Mouse (Mus musculus): ENCODE measurements around the gene Tmem102.

Tmem102 gene

DNA sequence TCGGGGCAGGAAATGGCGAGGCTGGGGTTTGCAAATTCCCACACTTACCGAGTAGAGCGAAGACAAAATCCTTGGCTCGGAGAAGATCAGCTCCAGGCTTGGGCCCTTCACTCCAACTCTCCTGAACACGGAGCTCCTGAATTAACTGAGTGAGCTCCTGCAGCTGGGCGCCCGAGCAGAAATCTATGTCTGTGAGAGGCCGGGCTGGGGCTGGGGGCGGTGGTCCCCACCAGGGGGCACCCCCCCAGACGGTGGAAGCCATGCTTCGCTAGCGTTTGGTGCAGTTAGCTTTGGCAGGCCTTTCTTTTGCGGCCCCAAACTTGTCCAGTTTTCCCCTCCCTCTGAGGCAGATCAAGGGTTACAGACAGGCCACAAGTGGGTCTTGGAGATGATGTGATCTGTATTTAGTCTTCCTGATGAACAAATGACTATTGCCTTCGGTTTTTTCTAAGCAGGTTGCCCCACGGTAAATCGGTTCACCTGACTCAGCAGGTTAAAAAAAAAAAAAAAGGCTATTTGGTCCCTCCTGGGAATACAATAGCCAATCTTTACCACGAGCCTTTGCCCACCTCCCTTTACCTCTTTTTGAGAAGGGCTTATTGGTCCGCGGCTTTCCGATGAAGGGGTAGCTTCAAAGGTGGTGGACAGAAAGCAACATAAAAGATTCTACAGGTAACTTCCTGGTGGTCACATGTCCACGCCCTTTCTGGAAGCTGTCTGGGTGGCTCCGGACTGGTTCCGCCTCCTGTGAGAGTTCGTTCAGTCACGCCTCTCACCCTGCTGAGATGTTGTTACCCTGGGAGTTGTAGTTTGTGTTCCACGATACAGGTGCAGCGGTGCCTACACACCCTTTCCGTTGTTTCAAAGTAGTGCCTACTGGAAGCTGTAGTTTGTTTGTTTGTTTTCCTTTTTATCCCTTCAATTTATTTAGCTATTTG, at the start of gene Tmem102:
Tmem102 (minus strand) TSS at position 653 of the 938 bp plus-strand sequence.
- no peak for DNase-seq (ENCODE audit: extremely low spot score, low spot score)

DNA sequence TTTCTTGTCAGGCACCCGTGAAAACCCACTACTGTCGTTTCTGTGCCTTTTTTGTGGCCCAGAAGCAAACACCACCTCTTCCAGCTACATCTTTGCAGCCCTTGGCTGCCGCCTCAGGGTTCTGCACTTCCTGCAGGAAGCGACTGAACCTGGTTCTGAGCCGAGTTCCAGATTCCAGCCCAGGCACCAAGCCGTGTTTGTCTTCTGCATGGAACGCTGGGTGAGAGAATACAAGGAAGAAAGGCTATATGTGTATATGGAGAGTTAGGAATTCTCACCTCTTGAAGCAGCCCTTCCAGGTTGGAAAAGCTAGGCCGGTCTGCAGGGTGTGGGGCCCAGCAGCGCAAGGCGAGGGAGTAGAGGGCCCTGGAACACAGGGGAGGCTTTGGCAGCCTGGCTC, 49.3 kb upstream of the Tmem102 start:
- no peak for DNase-seq (ENCODE audit: extremely low spot score, low spot score)

DNA sequence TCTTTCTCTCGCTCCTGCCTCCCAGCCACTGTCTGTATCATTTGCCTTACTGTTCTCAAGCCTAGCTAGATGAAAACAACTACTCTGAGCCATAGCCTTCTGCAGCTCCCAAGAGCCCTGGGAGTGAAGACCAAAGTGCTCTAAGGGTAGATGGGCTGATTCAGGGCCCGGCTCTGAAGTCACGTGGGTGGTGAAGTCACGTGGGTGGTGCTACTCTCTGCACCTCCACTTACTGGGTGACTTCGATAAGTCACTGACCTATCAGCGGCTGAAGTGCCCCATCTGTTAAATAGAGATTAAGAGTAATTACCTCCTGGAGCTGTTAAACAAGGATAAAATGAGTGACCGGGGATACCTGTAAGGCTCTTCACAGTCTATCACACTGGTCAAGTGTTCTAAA, 48.6 kb upstream of the Tmem102 start:
- no peak for DNase-seq (ENCODE audit: extremely low spot score, low spot score)

DNA sequence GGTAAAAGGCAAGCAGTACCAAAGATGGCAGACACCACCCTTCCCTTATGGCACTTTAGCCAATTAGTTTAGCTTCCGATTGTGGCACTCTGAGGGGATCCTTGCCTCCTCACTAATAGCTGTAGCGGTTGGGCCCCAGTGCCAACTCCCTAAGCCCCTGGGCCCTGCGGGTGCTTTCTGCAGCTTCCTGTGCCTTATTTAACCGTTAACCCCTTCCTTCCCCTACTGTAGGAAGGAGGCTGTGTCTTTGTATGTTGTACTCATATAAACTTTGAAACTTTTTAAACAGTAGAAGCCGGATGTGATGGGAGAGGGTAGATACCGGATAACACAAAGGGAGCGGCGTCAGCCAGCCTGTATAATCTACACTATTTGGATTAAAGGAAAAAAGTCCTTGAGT, 45.3 kb upstream of the Tmem102 start:
- DNase-seq (ENCODE audit: extremely low spot score, low spot score), result no peak

DNA sequence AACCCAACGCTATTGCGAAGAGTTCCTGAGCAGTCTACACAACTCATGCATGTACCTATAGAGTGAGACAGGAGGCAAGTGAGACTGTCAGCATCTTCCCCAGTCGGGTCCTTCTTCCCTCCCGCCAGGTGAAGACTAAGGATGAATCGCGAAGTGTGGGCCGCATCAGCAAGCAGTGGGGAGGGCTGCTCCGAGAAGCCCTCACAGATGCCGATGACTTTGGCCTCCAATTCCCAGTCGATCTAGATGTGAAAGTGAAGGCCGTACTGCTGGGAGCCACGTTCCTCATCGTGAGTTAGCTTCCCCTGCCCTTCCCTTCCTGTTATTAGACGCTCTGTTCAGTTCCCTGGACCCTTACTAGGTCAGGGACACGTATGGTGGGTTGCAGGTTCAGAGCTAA, 44.5 kb upstream of the Tmem102 start:
- DNase-seq (ENCODE audit: extremely low spot score, low spot score), result no peak

DNA sequence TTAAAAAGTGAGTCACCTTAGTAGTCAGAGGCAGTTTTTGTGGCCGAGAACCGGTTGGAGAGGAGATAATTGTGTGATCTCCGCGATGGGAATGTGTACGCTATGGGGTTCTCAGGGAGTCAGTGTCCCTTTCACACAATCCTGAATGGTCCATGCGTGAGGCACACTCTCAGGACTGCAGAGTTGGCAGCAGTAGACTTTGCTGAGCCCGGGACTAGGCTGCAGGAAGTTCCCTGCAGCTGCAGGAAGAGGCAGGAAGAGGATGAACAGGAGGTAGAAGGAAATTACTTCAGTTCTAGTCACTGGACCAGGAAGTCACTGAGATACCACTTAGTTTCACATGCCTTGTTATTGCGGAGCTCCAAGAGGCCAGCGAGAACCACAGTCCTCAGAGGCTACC, 43.7 kb upstream of the Tmem102 start:
- DNase-seq (ENCODE audit: extremely low spot score, low spot score), result no peak

DNA sequence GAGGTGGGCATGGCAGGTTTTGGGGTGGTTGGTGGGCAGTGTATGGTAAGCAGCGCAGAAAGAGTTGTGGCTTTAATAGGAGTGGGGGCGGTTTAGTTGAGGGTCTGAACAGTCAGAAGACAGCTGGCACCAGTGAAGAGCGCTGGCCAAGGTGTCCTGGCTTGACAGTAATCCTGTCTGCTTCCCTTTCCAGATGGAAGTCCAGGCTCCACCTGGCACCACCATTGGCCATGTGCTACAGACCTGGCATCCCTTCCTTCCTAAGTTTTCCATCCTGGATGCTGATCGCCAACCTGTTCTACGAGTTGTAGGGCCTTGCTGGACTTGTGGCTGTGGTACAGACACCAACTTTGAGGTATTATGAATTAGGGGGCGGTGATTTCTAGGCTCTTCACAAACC, 42.6 kb upstream of the Tmem102 start:
- DNase-seq (ENCODE audit: extremely low spot score, low spot score), result no peak

DNA sequence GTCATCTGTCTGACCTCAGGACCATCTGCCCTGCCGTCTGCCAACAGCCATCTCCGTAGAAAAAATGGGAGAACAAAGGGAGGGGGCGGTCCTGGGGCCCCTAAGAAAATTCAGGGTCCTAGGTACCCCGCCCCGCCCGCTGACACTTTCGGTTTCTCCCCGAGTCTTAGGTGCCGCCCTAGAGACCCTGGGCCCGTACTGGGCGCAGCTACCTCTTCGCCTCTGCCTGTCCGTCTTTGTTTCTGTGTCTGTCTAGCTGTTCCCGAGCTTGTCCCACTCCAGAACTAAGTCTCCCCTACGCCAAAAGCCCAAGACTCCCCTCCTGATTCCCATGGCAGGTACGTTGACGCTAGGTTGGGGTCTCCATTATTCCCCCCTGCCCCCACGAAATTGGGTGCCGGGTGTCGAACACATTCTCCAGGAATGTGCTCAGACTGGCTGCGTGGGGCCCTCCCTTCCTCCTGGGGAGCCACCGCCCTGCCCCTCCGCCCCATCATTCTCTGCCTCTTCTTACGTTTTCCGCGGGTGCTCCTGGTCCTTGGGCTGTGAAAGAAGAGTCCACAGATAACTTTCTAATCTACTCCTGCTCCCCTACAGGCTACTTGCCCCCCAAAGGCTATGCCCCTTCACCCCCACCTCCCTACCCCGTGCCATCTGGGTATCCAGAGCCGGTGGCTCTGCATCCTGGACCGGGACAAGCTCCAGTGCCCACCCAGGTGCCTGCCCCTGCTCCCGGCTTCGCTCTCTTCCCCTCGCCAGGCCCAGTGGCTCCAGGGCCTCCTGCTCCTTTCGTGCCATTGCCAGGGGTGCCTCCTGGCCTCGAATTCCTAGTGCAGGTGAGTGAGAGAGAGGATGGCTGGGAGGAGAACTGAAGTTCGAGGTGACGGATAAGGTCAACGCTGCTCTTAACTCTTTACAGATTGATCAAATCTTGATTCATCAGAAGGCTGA, 41.6 kb upstream of the Tmem102 start:
- no peak for DNase-seq (ENCODE audit: extremely low spot score, low spot score)

DNA sequence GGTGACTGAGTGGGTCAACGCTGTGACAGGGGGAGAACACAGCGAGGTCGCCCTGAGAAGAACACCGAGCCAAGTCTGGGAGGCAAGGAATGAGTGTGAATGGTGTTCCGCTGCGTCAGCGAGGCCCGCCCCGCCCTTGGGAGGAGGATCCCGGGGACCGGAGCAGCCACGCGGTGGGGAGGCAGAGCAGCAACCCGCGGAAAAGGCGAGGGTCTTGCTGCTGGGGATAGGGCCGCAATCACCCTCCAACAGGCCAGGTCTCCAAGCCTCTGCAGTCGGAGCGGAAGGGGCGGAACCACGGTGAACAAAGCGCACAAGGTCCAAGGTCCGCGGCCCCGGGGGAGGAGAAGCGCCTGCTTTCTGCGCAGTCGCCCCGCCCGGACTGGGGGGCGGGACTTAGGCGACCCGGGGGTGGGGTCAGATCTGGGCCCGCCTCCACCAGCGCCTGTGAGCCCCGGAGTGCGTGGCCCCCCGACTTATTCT, 40.8 kb upstream of the Tmem102 start, which contains the start of gene Plscr3:
Plscr3 (plus strand) TSS at position 179 of the 483 bp plus-strand sequence.
- peak; percentile 93 for DNase-seq (ENCODE audit: extremely low spot score, low spot score)

DNA sequence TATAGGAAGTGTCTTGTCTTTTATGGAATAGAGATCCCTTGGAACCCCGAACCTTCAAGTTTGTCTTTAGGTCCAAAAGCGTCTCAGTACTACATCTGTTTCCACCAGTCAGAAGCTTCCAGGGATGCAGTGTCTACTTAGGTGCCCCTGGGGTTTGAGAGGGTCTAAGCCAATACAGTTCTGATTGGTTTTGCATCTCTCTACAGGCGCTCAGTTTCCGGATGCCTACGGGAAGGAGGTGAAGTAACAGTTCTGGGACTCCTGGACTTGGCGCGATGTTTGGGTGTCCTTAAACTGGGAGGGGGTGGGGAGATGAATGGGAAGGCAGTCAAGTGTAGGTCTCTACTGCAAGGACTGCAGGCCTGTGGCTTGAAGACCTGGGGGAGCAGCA, 33.3 kb upstream of the Tmem102 start:
- DNase-seq (ENCODE audit: extremely low spot score, low spot score), result no peak

- peak; percentile 95 for DNase-seq (ENCODE audit: extremely low spot score, low spot score)
Observed at GRCm38 (mm10) chr11:69837952-69838713, 32.7 kb upstream of the Tmem102 start, which contains the start of gene Tmem256. TSS of gene Tmem256 (plus strand) at chr11:69838514.

- DNase-seq (ENCODE audit: extremely low spot score, low spot score), result no peak
Observed at GRCm38 (mm10) chr11:69837604-69837951, 32.2 kb upstream of the Tmem102 start, which contains the start of gene Nlgn2. TSS of gene Nlgn2 (minus strand) at chr11:69837784.

DNA sequence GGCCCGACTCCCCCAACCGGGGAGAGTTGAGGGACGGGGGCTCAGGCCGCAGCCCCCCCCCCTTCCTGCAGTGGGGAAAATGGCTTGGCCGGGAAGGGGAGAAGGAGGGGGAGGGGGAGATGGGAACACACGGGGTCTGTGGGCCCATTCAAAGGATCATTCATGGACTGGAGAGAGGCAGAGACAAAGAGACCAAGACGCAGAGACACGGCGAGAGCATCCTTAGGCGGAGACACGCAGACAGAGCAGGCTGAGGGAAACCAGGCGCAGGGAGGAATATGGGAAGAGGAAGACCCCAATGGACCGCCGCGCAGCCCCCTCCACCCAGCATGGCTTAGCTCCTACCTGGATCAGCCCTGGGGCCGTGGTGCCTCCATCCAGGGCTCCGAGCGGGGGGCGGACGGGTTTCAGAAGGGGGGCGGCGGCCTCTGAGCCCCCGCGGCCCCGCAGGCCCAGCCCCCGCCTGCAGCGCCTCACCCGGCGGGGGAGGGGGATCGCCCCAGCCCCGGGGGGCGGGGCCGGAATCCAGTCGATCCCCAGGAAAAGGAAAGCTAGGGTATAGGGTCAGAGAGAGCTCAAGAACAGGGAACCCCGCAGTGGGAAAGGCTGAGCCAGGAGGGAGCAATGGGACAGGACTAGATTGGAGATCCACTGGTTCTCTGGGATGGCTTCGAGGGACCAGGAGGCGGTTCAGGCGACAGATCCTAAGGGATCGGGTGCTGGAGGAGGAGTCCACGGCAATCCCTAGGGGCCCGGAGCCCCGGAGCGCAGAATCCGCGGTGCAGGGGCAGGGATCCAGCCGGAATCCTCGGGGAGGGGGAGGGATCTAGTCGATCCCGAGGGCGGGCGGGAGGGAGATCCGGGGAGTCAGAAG, 31.5 kb upstream of the Tmem102 start:
- DNase-seq (ENCODE audit: extremely low spot score, low spot score), result peak; percentile 56

DNA sequence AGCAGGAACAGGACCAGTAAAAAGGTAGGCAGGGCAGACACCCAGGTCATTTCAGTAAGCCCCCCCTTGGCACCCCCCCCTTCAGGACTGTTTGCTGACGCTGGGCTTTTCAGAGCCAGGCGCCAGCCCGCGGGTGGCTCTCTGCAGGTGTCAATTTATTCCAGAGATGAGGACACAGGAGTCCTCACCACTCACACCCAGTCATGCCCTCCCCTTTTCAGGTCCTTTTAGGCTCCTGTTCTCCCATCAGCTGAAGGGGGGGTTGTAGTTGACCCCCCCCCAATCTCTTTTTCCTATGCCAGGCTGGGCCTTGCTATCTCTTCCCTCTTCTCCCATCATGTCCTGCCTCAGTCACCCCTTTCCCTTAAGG, 30.5 kb upstream of the Tmem102 start:
- DNase-seq (ENCODE audit: extremely low spot score, low spot score), result no peak

- peak; percentile 61 for DNase-seq (ENCODE audit: extremely low spot score, low spot score)
Observed at GRCm38 (mm10) chr11:69835326-69835965, 30.0 kb upstream of the Tmem102 start.

GRCm38 (mm10) chr11:69834001-69834549, 28.7 kb upstream of the Tmem102 start:
- DNase-seq (ENCODE audit: extremely low spot score, low spot score), result peak; percentile 48

GRCm38 (mm10) chr11:69833554-69833953, 28.1 kb upstream of the Tmem102 start:
- no peak for DNase-seq (ENCODE audit: extremely low spot score, low spot score)

- no peak for DNase-seq (ENCODE audit: extremely low spot score, low spot score)
Observed at GRCm38 (mm10) chr11:69828832-69829231, 23.4 kb upstream of the Tmem102 start.

GRCm38 (mm10) chr11:69823456-69823855, 18.0 kb upstream of the Tmem102 start:
- DNase-seq (ENCODE audit: extremely low spot score, low spot score), result no peak
